Mouse (Mus musculus): Measurements from ENCODE around the gene Sparcl1.

DNA sequence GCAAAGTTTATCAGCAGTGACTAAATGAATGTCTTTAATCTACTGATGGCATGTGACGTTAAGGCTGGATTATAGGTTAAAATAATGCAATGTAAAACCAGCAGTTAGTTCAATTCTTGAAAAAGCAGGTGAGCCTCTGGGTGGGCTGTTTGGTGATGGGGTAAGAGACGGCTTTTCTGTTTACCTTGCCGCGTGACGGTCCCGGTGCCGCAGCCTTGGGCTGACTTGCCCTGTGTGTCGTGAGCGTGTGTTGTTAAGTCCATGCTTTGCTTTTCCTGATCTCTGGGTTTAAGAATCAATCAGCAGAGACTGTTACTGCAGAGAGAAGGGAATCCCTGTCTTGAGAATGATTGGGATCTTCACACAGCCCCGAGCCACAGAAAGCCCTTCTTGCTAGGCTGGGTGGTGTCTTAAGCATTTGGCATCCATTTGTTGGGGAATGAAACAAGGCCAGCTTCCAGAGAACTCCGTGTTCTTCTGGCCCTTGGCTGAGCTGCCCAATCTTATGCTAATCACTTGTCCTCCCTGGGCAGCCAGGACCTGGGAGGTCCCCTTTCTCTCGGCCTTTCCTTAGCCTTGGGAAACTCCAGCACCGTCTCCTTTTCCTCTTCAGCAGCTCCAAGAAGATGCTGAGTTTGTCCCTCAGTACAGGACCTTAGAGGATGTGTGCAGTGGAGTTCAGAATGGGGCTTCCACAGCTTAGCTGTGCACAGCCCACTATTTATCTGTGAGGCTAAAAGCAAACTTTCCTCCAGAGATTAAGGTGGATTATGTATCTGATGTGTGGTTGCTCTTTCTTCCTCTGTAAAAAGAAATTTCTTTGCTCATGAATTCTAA lies 51.4 kb downstream of the Sparcl1 start:
- TF ChIP-seq POLR2A (IDR thresholded peaks at IDR 0.05; ENCODE audit: borderline replicate concordance, insufficient read depth, low read length) (no peak), CTCF (IDR thresholded peaks at IDR 0.05; ENCODE audit: borderline replicate concordance, insufficient read depth, low read depth, low read length) (no peak)

Data from cerebellum, adult 2 months (tissue).